Mouse (Mus musculus) layer of hippocampus, adult 2 months (tissue): ENCODE measurements around the gene Htt. TPM values are rescaled to one million over a fixed set of nuclear protein-coding genes. Genes with fewer than 3 reads are reported as not detected.

Experiments used
- DNase-seq, 2 experiments: peaks; one replicate each; pipeline ENCODE4 v3.0.0; 2022; ENCODE audit warnings: low spot score in 2 of 2
- H3K27ac ChIP-seq: fragments of 200-600 bp; 2 replicates; pipeline ENCODE4 v1.8.1; 2022
- H3K4me3 ChIP-seq: fragments of 200-600 bp; 2 replicates; pipeline ENCODE4 v1.8.1; 2022; ENCODE audit warnings: mild to moderate bottlenecking
- CTCF ChIP-seq: fragments of 200-600 bp; conservative IDR thresholded peaks from 2 replicates; pipeline ENCODE4 v1.8.1; 2022; ENCODE audit warnings: antibody characterized with exemption, mild to moderate bottlenecking, moderate library complexity
- total RNA-seq, 2 experiments: library from RNA; stranded (reverse); gene quantifications; 2 replicates each; pipeline ENCODE4 v1.2.3; 2021

Htt gene
- total RNA-seq, 2 experiments from 2014 or later: 78.2 to 83.5 TPM

- H3K27ac ChIP-seq: no peak overlapping the region
- no peak overlapping the region for H3K4me3 ChIP-seq
- TF ChIP-seq CTCF: no peak
- DNase-seq: no peak
These were observed 163.0 kb downstream of the Htt start for GRCm38 (mm10) chr5:34924519-34924918.

GRCm38 (mm10) chr5:34927648-34928047 lies 166.1 kb downstream of the Htt start:
- DNase-seq: no peak
- H3K4me3 ChIP-seq: no peak overlapping the region
- no peak for TF ChIP-seq CTCF
- H3K27ac ChIP-seq: no peak overlapping the region

GRCm38 (mm10) chr5:34930151-34930975 lies 168.8 kb downstream of the Htt start:
- TF ChIP-seq CTCF: no peak
- Histone ChIP-seq H3K4me3 (no peak overlapping the region), H3K27ac (peak overlapping the region; percentile 72)
- DNase-seq: no peak

- DNase-seq: no peak
- Histone ChIP-seq H3K27ac (peak overlapping the region; percentile 72), H3K4me3 (no peak overlapping the region)
- no peak for TF ChIP-seq CTCF
These were observed 169.6 kb downstream of the Htt start for GRCm38 (mm10) chr5:34931091-34931490.

GRCm38 (mm10) chr5:34931516-34932457 lies 170.2 kb downstream of the Htt start:
- Histone ChIP-seq H3K4me3 (no peak overlapping the region), H3K27ac (peak overlapping the region; percentile 72)
- no peak for TF ChIP-seq CTCF
- no peak for DNase-seq

DNA sequence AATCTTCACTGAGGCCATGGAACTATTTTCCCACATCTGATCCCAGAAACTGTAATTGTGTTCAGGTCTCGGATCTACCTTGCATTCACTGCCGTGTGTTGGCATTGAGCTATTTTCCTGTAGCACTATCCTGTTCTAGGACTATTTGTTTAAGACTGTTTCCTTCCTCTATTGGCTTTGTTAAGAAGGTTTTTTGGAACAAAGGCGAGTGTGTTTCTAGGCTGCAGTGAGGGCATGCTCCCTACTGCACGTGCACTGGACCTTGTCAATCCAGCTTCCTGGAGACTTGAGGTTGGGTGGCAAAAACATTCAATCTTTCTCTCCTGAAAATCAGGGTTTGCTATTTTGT lies 170.9 kb downstream of the Htt start:
- no peak for DNase-seq
- Histone ChIP-seq H3K4me3 (no peak overlapping the region), H3K27ac (peak overlapping the region; percentile 72)
- no peak for TF ChIP-seq CTCF

DNA sequence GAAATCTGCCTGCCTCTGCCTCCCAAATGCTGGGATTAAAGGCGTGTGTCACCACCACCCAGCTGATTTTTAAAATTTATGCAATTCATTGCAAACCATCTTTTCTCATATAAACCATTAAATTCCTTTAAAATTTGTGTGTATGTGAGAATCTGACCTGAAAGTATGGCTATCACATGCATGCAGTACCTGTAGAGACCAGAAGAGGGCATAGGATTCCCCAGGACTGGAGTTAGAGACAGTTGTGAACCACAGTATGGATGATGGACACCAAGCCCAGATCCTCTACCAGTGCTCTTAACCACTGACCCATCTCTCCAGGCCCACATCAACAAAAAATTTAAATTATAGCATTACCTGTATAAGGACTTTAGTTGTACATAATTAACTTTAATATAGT lies 171.9 kb downstream of the Htt start:
- Histone ChIP-seq H3K27ac (no peak overlapping the region), H3K4me3 (no peak overlapping the region)
- DNase-seq: no peak
- peak; percentile 67 for TF ChIP-seq CTCF

DNA sequence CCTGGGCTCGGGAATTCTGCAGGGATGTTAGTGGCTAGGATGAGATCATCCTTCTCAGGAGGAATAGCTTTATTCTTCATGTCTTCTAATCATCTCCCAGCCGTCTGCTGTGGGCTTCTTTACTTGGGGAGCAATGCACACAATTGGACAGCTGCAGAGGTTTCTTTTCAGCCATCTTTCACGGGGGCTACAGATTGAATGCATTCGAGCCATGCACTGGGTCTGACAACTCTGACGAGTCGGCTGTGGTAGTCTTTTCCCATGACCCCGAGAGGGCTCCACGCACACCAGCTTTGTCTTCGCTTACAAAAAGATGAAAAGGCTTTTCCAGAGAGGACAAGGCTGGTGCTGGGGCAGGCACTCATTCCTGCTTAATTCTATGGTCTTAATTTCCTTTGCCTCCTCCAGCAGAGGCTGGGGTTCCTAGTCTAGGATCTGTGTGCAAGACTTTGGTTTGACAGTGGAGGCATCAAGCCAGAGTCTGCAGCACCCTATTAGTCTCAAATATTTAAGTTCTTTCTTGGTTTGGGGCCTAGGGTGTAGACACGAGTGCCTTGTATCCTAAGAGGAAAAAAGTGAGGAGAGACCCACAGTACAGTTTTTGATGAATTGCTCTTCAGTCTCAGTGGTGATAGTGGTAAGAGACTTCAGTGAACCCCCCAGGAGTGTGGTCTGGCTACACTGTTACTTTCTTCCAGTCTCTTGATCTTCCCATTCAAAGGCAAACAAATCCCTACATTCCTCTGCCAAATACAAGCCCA lies 180.3 kb downstream of the Htt start:
- no peak for DNase-seq
- no peak overlapping the region for H3K4me3 ChIP-seq
- no peak for TF ChIP-seq CTCF
- no peak overlapping the region for H3K27ac ChIP-seq

GRCm38 (mm10) chr5:34943428-34943827 lies 181.9 kb downstream of the Htt start:
- H3K27ac ChIP-seq: no peak overlapping the region
- DNase-seq: no peak
- TF ChIP-seq CTCF: no peak
- no peak overlapping the region for H3K4me3 ChIP-seq

DNA sequence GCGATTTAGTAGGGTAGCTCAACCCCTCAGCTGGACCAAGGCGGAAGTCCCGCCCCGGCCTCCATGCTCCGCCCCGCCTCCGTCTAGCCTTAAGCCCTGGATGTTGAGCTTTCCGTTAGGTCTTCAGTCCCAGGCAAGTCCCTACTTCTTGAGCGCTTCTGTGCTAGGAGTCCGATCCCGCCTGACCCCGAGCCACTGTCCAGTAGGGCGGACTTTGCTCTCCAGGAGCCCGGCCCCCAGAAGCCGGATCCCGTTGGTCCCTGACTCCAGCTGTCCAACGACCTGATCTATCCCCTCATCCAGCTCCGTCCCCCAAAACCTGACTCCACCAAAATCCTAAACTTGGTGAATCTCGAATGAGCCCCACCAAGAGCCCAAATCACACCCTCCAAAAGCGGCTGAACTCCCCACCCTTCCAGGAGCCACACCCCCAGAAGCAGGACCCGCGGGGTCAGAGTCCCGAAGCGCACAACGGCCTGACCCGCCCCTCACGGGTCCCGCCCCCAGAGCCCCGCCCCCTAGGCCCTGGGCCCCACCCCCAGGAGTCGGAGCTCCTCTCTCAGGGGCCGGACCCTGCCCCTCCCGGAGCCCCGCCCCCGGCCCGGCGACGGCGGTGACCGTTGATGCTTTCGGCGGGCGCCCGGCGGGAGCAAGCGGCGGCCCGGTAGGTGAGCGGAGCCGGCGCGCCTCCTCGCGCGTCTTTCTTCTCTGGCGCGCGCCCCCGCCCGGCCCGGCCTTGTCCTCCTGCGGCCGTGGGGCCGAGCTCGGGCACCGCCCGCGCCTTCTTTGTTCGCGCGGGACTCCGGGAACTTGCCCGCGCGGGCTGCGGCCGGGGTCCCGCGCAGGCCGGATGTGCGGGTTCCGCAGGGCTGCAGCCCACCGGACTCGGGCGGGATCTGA lies 187.6 kb downstream of the Htt start, which contains the start of gene Rgs12:
TSS of gene Rgs12 (plus strand) at position 585 of the 900 bp plus-strand sequence.
- peak; percentile 34 to 45 for DNase-seq
- no peak for TF ChIP-seq CTCF
- peak within 1 kb of the TSS; percentile 90 for H3K27ac ChIP-seq
- H3K4me3 ChIP-seq: peak within 1 kb of the TSS; percentile 54

DNA sequence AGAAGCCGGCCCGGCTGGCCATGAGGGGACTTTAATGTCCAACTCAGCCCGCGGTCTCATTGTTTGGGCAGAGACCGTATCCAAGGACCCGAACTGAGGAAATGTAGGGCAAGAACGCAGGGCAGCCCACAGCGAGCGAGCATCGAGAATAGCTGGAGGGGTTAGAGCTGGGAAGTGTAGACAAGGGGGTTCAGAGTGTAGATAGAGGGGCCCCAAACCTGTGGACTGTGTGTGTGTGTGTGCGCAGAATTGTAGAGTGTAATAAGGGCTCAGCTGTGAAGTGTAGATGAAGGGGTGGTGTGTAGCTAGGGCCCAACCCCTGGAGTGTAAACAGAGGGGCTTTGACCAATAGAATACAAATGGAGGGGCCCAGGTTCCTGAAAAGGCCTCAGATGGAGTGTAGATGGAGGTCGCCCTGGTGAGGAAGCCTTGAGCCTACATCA lies 188.2 kb downstream of the Htt start:
- TF ChIP-seq CTCF: no peak
- H3K27ac ChIP-seq: peak overlapping the region; percentile 90
- no peak for DNase-seq

More for the DNA sequence above, 188.2 kb downstream of the Htt start:
- H3K4me3 ChIP-seq: peak overlapping the region; percentile 54
